Mouse (Mus musculus) MEL (cell line): Measurements from ENCODE around the gene Fam53b.

Experiments used
- BHLHE40 ChIP-seq: IDR thresholded peaks from 2 replicates; pipeline ENCODE4 v1.6.1; 2012; ENCODE audit warnings: low read depth, mild to moderate bottlenecking, inconsistent platforms, low read length, improper control_type of control experiment, borderline replicate concordance
- CTCF ChIP-seq, 3 experiments: IDR thresholded peaks in 2 of 3; conservative IDR thresholded peaks in 1 of 3; 2 replicates each; pipeline ENCODE4 v1.5.1; 2011 to 2012; ENCODE audit warnings: low read length in 3 of 3, low read depth in 2 of 3, mild to moderate bottlenecking in 2 of 3, improper control_type of control experiment in 1 of 3, inconsistent platforms in 1 of 3, mixed read lengths in 1 of 3, moderate library complexity in 1 of 3; ENCODE audit not compliant: control insufficient read depth in 1 of 3, insufficient read depth in 1 of 3, poor library complexity in 1 of 3, severe bottlenecking in 1 of 3
- EP300 ChIP-seq, 2 experiments: IDR thresholded peaks; 2 replicates each; pipeline ENCODE4 v1.6.1; 2011; ENCODE audit warnings: improper control_type of control experiment in 2 of 2, low read length in 2 of 2, low read depth in 1 of 2, mild to moderate bottlenecking in 1 of 2
- TAL1 ChIP-seq: IDR thresholded peaks from 2 replicates; pipeline ENCODE4 v1.6.1; 2012; ENCODE audit warnings: mild to moderate bottlenecking, inconsistent platforms, low read length, moderate library complexity, mixed read lengths

DNA sequence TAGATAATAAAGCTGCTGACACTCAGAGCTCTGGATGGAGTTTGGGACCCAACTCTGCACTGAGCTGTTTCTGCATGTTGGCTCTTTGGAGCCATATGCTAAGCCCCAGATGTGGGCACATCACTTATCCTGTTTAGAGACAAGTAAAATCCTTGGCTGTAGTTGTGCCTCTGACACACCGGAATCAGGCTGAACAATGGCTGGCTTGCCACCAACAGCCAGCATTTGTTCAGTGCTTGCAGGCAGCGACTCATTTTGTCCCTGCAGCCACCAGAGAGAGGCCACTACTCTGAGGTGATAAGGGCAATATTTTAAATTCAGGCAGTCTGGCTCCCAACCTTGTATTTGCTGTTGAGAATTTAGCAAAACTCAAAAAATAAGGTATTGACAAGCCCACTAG lies 145.1 kb downstream of the Fam53b start:
- no peak for TF ChIP-seq TAL1
- TF ChIP-seq CTCF (IDR thresholded peaks at IDR 0.05 in 2 of 3, conservative IDR thresholded peaks at IDR 0.05 in 1 of 3; ENCODE audit: control insufficient read depth in 1 of 3, insufficient read depth in 1 of 3, low read depth in 2 of 3, low read length in 3 of 3, poor library complexity in 1 of 3, severe bottlenecking in 1 of 3) = no peak
- no peak for TF ChIP-seq EP300 (IDR thresholded peaks at IDR 0.05; ENCODE audit: low read depth in 1 of 2, low read length in 2 of 2)
- no peak for TF ChIP-seq BHLHE40
